Mouse (Mus musculus) megakaryocyte, embryonic 14.5 days (primary cell): Measurements from ENCODE around the gene Fbxo3.

ENCODE experiments used
- FLI1 ChIP-seq: IDR thresholded peaks from 2 replicates; pipeline ENCODE4 v1.6.1; 2012; ENCODE audit warnings: low read length, inconsistent platforms, mixed read lengths
- GATA1 ChIP-seq: IDR thresholded peaks from 3 replicates; pipeline ENCODE4 v1.6.1; 2012; ENCODE audit warnings: mixed read lengths, low read length, inconsistent platforms, borderline replicate concordance

GRCm38 (mm10) chr2:103983146-103983545 is 44.4 kb upstream of the Fbxo3 start:
- TF ChIP-seq GATA1: no peak
- TF ChIP-seq FLI1: no peak
